Mouse (Mus musculus): ENCODE results near the gene Rfxap. TPM values are rescaled to one million over a fixed set of nuclear protein-coding genes. Genes with fewer than 3 reads are reported as not detected.

The Rfxap gene
- polyA plus RNA-seq, 1 experiment, result 69.0 TPM

GRCm38 (mm10) chr3:54791822-54792677, 15.5 kb downstream of the Rfxap start:
- H3K27ac ChIP-seq (ENCODE audit: insufficient read depth, low read length), result no peak overlapping the region
- no peaks in the 10 kb centered on the region for H3K4me1 ChIP-seq (ENCODE audit: control insufficient read depth, insufficient read depth, low read length)
- no peaks in the 10 kb centered on the region for H3K27me3 ChIP-seq (ENCODE audit: control insufficient read depth, insufficient read depth, low read length)
- no peak overlapping the region for H3K4me3 ChIP-seq (replicated peaks; ENCODE audit: insufficient read depth, low read depth, low read length)
- WGBS, result 72% methylated on average over 10 of the region's 10 CpGs
- no peak for DNase-seq
- TF ChIP-seq POLR2A (IDR thresholded peaks at IDR 0.05; ENCODE audit: borderline replicate concordance, insufficient read depth, low read length) (no peak), CTCF (IDR thresholded peaks at IDR 0.05; ENCODE audit: borderline replicate concordance, insufficient read depth, low read depth, low read length) (no peak)

DNA sequence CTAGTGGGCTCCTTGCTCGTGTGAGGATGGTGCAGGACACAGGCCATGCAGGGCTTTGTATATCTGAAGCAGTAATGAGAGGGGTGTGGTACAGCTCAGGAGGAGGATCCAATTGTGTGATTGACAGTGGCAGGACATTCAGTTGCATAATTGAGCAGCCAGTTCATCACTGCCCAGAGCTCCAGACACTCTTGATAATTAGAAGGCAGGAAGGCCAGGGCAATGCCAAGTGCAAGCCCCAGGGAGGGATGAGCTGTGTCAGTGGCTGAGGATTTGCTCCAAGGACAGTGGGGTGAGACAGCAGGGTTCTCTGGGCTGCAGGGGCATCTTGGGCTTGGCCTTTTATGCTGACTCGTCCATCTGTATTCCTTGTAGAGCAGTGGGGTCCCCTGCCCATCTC, 17.0 kb downstream of the Rfxap start:
- no peak overlapping the region for H3K27ac ChIP-seq (ENCODE audit: insufficient read depth, low read length)
- H3K4me3 ChIP-seq (replicated peaks; ENCODE audit: insufficient read depth, low read depth, low read length), result no peak overlapping the region
- WGBS, result 35% methylated on average over 2 of the region's 2 CpGs
- TF ChIP-seq POLR2A (IDR thresholded peaks at IDR 0.05; ENCODE audit: borderline replicate concordance, insufficient read depth, low read length), result no peak
- TF ChIP-seq CTCF (IDR thresholded peaks at IDR 0.05; ENCODE audit: borderline replicate concordance, insufficient read depth, low read depth, low read length), result no peak
- H3K27me3 ChIP-seq (ENCODE audit: control insufficient read depth, insufficient read depth, low read length), result no peaks in the 10 kb centered on the region
- no peak for DNase-seq
- H3K4me1 ChIP-seq (ENCODE audit: control insufficient read depth, insufficient read depth, low read length), result no peaks in the 10 kb centered on the region

DNA sequence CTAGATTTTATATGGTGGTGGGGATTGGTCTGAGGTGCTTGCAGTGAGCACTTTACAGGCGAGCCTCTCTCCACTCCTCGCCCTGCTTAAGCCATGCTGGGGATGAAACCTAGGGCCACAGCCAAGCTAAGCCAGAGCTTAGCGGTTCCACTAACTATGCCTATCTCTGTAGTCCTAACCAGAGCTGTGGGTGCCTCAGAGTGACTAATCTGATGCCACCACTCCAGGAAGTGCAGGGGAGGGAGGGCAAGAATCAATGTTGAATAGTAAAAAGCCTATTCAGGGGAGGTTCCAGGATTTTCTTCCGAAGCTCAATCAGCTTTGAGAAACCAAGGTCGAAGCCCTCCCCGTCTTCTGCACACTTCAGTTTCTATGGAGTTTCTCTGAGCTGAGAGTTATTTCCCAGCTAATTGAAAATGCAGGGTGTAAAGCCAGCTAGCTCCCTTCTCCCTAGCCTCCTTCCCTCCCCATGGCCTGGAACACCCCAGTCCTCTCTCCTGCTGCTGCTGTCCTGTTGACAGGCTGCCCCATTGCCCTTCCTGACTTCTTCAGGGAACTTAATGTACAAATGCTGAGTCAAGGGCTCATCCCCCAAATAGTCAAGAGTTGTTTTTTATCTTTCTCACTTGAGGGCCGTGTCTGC, 31.5 kb downstream of the Rfxap start:
- Histone ChIP-seq H3K4me1 (ENCODE audit: control insufficient read depth, insufficient read depth, low read length) (no peaks in the 10 kb centered on the region), H3K27ac (ENCODE audit: insufficient read depth, low read length) (no peak overlapping the region), H3K27me3 (ENCODE audit: control insufficient read depth, insufficient read depth, low read length) (no peaks in the 10 kb centered on the region), H3K4me3 (replicated peaks; ENCODE audit: insufficient read depth, low read depth, low read length) (no peak overlapping the region)
- no peak for DNase-seq
- TF ChIP-seq POLR2A (IDR thresholded peaks at IDR 0.05; ENCODE audit: borderline replicate concordance, insufficient read depth, low read length), result no peak
- TF ChIP-seq CTCF (IDR thresholded peaks at IDR 0.05; ENCODE audit: borderline replicate concordance, insufficient read depth, low read depth, low read length), result no peak
- WGBS, result 64% methylated on average over 7 of the region's 7 CpGs

- TF ChIP-seq POLR2A (IDR thresholded peaks at IDR 0.05; ENCODE audit: borderline replicate concordance, insufficient read depth, low read length) (no peak), CTCF (IDR thresholded peaks at IDR 0.05; ENCODE audit: borderline replicate concordance, insufficient read depth, low read depth, low read length) (0 out of 2 replicates have a peak, but pooled peaks have one; percentile 12)
- Histone ChIP-seq H3K27me3 (ENCODE audit: control insufficient read depth, insufficient read depth, low read length) (no peaks in the 10 kb centered on the region), H3K27ac (ENCODE audit: insufficient read depth, low read length) (no peak overlapping the region), H3K4me3 (replicated peaks; ENCODE audit: insufficient read depth, low read depth, low read length) (no peak overlapping the region), H3K4me1 (ENCODE audit: control insufficient read depth, insufficient read depth, low read length) (no peaks in the 10 kb centered on the region)
- WGBS, result 85% methylated on average over 6 of the region's 6 CpGs
- DNase-seq, result no peak
These were observed 34.0 kb downstream of the Rfxap start for GRCm38 (mm10) chr3:54773613-54774012.

DNA sequence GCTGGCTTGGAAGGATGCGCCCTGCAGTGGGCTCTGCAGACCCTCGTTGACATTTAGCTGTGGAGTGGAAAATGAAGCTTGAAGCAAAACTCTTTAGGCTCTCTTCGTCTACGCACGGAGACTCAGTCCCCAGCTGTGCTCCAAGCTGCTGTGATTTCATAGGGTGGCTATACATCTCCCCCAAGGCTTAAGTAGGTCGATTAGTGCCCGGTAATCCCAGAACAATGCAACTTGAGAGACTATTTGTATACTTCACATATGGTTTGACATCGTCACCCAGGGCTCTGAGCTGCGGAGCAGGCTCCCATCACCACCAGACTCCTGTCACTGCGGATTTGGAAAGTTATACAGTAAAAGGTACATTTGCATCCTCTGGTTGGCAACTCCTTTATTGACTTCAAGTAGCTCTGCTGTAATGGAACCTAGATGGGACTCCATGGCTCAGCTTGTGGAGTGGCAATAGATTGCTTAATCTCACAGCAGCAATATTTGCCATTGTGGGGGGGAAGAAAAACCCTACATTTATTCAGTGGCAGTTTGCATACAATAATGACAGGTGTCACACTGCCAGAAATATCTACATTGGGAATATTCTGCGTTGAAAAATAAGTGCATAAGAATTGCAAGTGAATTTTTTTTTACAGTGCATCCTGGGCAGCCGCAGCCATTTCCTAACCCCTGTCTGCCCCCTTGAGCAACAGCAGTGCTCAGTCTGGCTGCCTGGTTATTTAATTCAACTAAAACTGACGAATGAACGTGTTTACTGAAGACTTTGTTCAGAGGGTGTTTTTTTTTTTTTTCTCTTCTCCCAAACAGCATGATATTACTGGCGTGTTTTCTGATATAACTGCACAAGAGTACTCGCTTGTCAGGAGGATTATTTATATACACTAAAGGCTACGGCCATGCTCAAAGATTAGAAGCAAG, 38.0 kb downstream of the Rfxap start:
- WGBS, result 75% methylated on average over 17 of the region's 17 CpGs
- H3K4me3 ChIP-seq (replicated peaks; ENCODE audit: insufficient read depth, low read depth, low read length), result no peak overlapping the region

DNA sequence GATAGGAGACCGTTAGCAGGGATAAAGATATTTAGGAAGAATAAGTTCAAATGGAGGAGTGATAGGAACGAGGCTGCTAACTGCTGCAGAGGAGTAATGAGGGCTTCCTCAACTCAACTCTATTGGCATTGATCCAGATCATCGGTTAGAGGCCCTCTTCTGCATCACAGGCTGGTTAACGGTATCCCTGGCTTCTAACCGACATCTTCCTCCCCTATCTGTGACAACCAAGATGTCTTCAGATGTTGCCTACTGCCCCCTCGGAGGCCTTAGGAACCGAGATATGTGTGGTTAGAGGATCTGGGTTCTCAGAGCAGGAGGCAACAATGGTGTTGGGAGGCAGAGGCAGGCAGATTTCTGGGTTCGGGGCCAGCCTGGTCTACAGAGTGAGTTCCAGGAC, 39.0 kb downstream of the Rfxap start:
- TF ChIP-seq POLR2A (IDR thresholded peaks at IDR 0.05; ENCODE audit: borderline replicate concordance, insufficient read depth, low read length), result no peak
- no peak for TF ChIP-seq CTCF (IDR thresholded peaks at IDR 0.05; ENCODE audit: borderline replicate concordance, insufficient read depth, low read depth, low read length)
- H3K4me1 ChIP-seq (ENCODE audit: control insufficient read depth, insufficient read depth, low read length), result no peaks in the 10 kb centered on the region; the same call in none of the 2 replicates
- WGBS, result 80% methylated on average over 8 of the region's 8 CpGs
- H3K4me3 ChIP-seq (replicated peaks; ENCODE audit: insufficient read depth, low read depth, low read length), result no peak overlapping the region
- no peak for DNase-seq
- no peak overlapping the region for H3K27ac ChIP-seq (ENCODE audit: insufficient read depth, low read length)
- H3K27me3 ChIP-seq (ENCODE audit: control insufficient read depth, insufficient read depth, low read length), result no peaks in the 10 kb centered on the region

More for the DNA sequence above, 38.0 kb downstream of the Rfxap start:
- no peak for TF ChIP-seq POLR2A (IDR thresholded peaks at IDR 0.05; ENCODE audit: borderline replicate concordance, insufficient read depth, low read length)
- no peak for TF ChIP-seq CTCF (IDR thresholded peaks at IDR 0.05; ENCODE audit: borderline replicate concordance, insufficient read depth, low read depth, low read length)
- Histone ChIP-seq H3K27me3 (ENCODE audit: control insufficient read depth, insufficient read depth, low read length) (no peaks in the 10 kb centered on the region), H3K4me1 (ENCODE audit: control insufficient read depth, insufficient read depth, low read length) (no peaks in the 10 kb centered on the region; the same call in 1 of the 2 replicates), H3K27ac (ENCODE audit: insufficient read depth, low read length) (no peak overlapping the region)
- no peak for DNase-seq

DNA sequence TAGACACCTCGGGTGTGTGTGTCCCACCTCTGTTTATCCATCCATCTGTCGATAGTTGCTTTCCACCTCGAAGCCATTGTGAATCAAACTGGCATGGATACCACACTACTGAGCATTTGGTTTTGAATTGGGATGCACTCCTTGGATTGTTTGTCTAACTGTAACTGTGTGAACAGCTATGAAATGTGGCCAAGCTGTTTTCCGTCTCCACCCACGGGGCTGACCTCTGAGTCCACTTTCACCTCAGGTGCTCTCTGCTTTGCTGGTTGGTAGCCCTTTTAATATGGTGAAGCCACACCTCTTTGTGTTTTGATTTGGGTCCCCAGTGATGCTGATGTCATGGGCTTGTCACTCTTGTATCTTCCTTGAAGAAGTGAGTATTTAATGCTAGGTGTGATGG, 40.8 kb downstream of the Rfxap start:
- no peak overlapping the region for H3K27ac ChIP-seq (ENCODE audit: insufficient read depth, low read length)
- H3K4me3 ChIP-seq (replicated peaks; ENCODE audit: insufficient read depth, low read depth, low read length), result no peak overlapping the region
- no peaks in the 10 kb centered on the region; the same call in none of the 2 replicates for H3K4me1 ChIP-seq (ENCODE audit: control insufficient read depth, insufficient read depth, low read length)
- no peak for DNase-seq
- 78% methylated on average over 5 of the region's 5 CpGs for WGBS
- TF ChIP-seq POLR2A (IDR thresholded peaks at IDR 0.05; ENCODE audit: borderline replicate concordance, insufficient read depth, low read length) (no peak), CTCF (IDR thresholded peaks at IDR 0.05; ENCODE audit: borderline replicate concordance, insufficient read depth, low read depth, low read length) (no peak)
- no peaks in the 10 kb centered on the region for H3K27me3 ChIP-seq (ENCODE audit: control insufficient read depth, insufficient read depth, low read length)

Measured in cerebellum, adult 2 months (tissue).